Mouse (Mus musculus) liver, embryonic 15.5 days (tissue): ENCODE data around the gene Trpm8. TPM values are rescaled to one million over a fixed set of nuclear protein-coding genes. Genes with fewer than 3 reads are reported as not detected.

Experiments
- ATAC-seq: fragments of 200-750 bp; cut with Nextera tagmentation; 2 replicates; pipeline ENCODE4 v1.8.0; 2017; ENCODE audit warnings: moderate number of reproducible peaks, mild to moderate bottlenecking, moderate library complexity; ENCODE audit not compliant: insufficient read depth
- H3K27ac ChIP-seq: fragments of 300-500 bp; sonication (generic); replicated peaks from 2 replicates; pipeline ENCODE4 v1.5.1; 2015; ENCODE audit warnings: mild to moderate bottlenecking, inconsistent platforms
- H3K27me3 ChIP-seq: fragments of 300-500 bp; sonication (generic); 2 replicates; pipeline ENCODE4 v1.6.1; 2015; ENCODE audit warnings: mild to moderate bottlenecking, inconsistent platforms
- H3K36me3 ChIP-seq: fragments of 300-500 bp; sonication (generic); replicated peaks from 2 replicates; pipeline ENCODE4 v1.6.1; 2015; ENCODE audit warnings: moderate library complexity, mild to moderate bottlenecking, inconsistent platforms
- H3K4me1 ChIP-seq: fragments of 300-500 bp; sonication (generic); replicated peaks from 2 replicates; pipeline ENCODE4 v1.6.1; 2015; ENCODE audit warnings: inconsistent platforms
- H3K4me2 ChIP-seq: fragments of 300-500 bp; sonication (generic); 2 replicates; pipeline ENCODE4 v1.6.1; 2015; ENCODE audit warnings: moderate library complexity, mild to moderate bottlenecking, inconsistent platforms
- H3K4me3 ChIP-seq: fragments of 300-500 bp; sonication (generic); replicated peaks from 2 replicates; pipeline ENCODE4 v1.5.1; 2015; ENCODE audit warnings: mild to moderate bottlenecking, inconsistent platforms
- H3K9ac ChIP-seq: fragments of 300-500 bp; sonication (generic); 2 replicates; pipeline ENCODE4 v1.6.1; 2015; ENCODE audit warnings: moderate library complexity, mild to moderate bottlenecking, inconsistent platforms
- H3K9me3 ChIP-seq: fragments of 300-500 bp; sonication (generic); replicated peaks from 2 replicates; pipeline ENCODE4 v1.6.1; 2016; ENCODE audit warnings: inconsistent platforms
- WGBS: fragments of 180-500 bp; shearing (Covaris S2); methylation state at CpG from one replicate; pipeline ENCODE4 v1.1.7; 2015; ENCODE audit warnings: mixed read lengths; ENCODE audit not compliant: insufficient replicate concordance; 5-methylcytosine and 5-hydroxymethylcytosine counted together
- polyA plus RNA-seq: library from polyadenylated mRNA; unstranded; fragments of >200 nt; fragmentation: Nextera tagmentation; extraction: Ambion mirVana; gene quantifications from 2 replicates; pipeline ENCODE4 v1.2.1, GENCODE M21; 2015

Gene Trpm8
- polyA plus RNA-seq, 1 experiment from 2014 or later, result not detected

DNA sequence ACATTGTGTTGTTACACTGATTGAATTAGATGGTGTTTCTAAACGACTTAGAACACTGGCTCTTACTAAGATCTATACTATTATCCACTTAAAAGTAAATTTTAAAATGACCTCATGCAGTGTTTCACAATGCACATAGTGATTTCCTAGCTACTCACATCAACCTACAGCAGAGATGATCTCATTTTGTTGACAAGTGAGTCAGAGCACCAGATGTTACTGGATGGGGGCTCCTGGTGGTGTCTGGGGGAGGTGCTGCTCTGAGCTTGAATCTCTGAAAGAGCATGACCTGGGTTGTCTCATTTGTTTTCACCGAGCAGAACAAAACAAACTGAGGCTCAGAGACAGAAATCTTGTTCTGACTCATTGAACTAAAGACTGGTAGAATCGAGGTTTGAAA lies 68.1 kb downstream of the Trpm8 start:
- ATAC-seq, result no peak
- WGBS, result 21% methylated on average over 3 of the region's 3 CpGs

GRCm38 (mm10) chr1:88348496-88349005 lies 71.1 kb downstream of the Trpm8 start:
- Histone ChIP-seq H3K9ac (no peak overlapping the region), H3K27ac (no peak overlapping the region), H3K4me2 (no peak overlapping the region), H3K9me3 (no peaks in the 10 kb centered on the region), H3K36me3 (no peaks in the 10 kb centered on the region), H3K4me3 (no peak overlapping the region), H3K4me1 (no peaks in the 10 kb centered on the region), H3K27me3 (no peaks in the 10 kb centered on the region)
- no peak for ATAC-seq
- 59% methylated on average over 5 of the region's 5 CpGs for WGBS

More for the DNA sequence above, 68.1 kb downstream of the Trpm8 start:
- no peak overlapping the region for H3K4me2 ChIP-seq
- H3K27ac ChIP-seq, result no peak overlapping the region
- no peaks in the 10 kb centered on the region for H3K27me3 ChIP-seq
- H3K4me3 ChIP-seq, result no peak overlapping the region
- no peaks in the 10 kb centered on the region for H3K36me3 ChIP-seq
- H3K9me3 ChIP-seq, result no peaks in the 10 kb centered on the region
- no peak overlapping the region for H3K9ac ChIP-seq
- no peaks in the 10 kb centered on the region for H3K4me1 ChIP-seq

GRCm38 (mm10) chr1:88350761-88351160 lies 73.3 kb downstream of the Trpm8 start:
- Histone ChIP-seq H3K4me1 (no peaks in the 10 kb centered on the region), H3K4me3 (no peak overlapping the region), H3K9me3 (no peaks in the 10 kb centered on the region), H3K4me2 (no peak overlapping the region), H3K27ac (no peak overlapping the region), H3K36me3 (no peaks in the 10 kb centered on the region), H3K9ac (no peak overlapping the region), H3K27me3 (no peaks in the 10 kb centered on the region)
- 66% methylated on average over 9 of the region's 9 CpGs for WGBS
- no peak for ATAC-seq

DNA sequence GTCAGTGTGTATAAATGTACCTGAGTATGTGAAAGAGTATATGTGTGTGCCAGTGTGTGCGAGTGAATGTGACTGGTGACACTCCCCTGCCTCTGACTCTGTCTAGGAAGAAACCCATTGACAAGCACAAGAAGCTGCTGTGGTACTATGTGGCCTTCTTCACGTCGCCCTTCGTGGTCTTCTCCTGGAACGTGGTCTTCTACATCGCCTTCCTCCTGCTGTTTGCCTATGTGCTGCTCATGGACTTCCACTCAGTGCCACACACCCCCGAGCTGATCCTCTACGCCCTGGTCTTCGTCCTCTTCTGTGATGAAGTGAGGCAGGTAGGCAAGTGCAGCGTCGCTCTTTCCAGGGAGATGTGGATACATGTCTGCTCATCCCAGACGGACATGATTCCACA lies 77.6 kb downstream of the Trpm8 start:
- Histone ChIP-seq H3K9ac (no peak overlapping the region), H3K4me1 (no peaks in the 10 kb centered on the region), H3K4me3 (no peak overlapping the region), H3K27ac (no peak overlapping the region), H3K36me3 (no peaks in the 10 kb centered on the region), H3K4me2 (no peak overlapping the region), H3K27me3 (no peaks in the 10 kb centered on the region), H3K9me3 (no peaks in the 10 kb centered on the region)
- 68% methylated on average over 12 of the region's 12 CpGs for WGBS
- no peak for ATAC-seq

- Histone ChIP-seq H3K27ac (no peak overlapping the region), H3K27me3 (no peaks in the 10 kb centered on the region), H3K9me3 (no peaks in the 10 kb centered on the region), H3K4me1 (no peaks in the 10 kb centered on the region), H3K4me2 (no peak overlapping the region), H3K4me3 (no peak overlapping the region), H3K36me3 (no peaks in the 10 kb centered on the region), H3K9ac (no peak overlapping the region)
- 74% methylated on average over 3 of the region's 3 CpGs for WGBS
- no peak for ATAC-seq
Measured at GRCm38 (mm10) chr1:88355681-88356080, 78.2 kb downstream of the Trpm8 start.

DNA sequence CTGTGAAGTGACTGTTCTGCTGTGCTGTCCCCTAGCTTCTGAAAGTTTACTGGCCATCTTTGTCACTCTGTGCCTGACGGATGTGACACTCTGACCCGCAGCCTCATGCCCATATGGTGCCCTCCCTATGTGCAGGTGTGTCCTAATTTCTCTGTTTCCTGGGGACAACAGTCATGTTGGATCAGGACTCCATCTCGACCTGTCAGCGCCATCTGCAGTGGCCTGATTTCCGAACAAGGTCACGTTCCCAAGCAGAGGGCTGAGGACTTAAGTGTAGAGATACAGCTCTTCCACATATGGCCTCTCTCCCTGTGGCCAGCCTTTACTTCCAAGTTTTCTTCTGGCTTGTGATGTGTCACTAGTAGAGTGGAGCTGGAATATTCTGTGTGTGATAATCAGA lies 79.2 kb downstream of the Trpm8 start:
- H3K4me2 ChIP-seq, result no peak overlapping the region
- no peaks in the 10 kb centered on the region for H3K4me1 ChIP-seq
- no peaks in the 10 kb centered on the region for H3K27me3 ChIP-seq
- 65% methylated on average over 6 of the region's 6 CpGs for WGBS
- no peak overlapping the region for H3K4me3 ChIP-seq
- no peaks in the 10 kb centered on the region for H3K9me3 ChIP-seq
- no peak overlapping the region for H3K27ac ChIP-seq
- no peaks in the 10 kb centered on the region for H3K36me3 ChIP-seq
- H3K9ac ChIP-seq, result no peak overlapping the region
- ATAC-seq, result no peak

DNA sequence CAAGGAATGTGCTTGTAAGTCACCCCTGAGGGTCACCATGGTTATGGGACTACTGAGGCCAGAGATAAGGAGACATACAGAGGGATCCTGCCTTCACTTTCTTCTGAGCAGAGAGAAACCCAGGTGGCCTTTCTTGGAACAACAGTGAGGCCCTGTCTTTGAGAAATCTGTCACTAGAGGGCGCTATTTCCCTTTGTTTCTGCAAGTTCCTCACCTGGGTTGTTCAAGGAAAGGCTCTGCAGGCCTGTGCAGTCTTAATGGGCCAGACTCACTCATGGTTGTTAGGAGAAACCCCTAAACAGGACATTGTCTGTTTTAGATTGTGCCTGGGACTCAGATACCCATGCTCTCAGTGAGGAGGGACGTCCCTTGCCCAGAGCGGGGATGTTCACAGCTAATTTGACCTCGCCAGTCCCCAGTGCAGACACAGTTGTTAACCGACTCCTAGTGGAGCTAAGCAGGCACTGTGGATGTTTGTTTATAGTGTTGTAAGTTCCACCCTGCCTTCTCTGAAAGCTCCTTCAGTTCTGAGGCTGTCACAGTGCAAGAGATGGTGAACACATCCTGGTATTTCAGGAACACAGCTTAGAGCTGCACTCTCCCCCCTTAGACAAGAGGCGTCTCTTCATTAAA lies 80.1 kb downstream of the Trpm8 start:
- H3K4me3 ChIP-seq, result no peak overlapping the region
- H3K27ac ChIP-seq, result no peak overlapping the region
- no peaks in the 10 kb centered on the region for H3K27me3 ChIP-seq
- H3K9me3 ChIP-seq, result no peaks in the 10 kb centered on the region
- H3K4me2 ChIP-seq, result no peak overlapping the region
- no peak for ATAC-seq
- no peaks in the 10 kb centered on the region for H3K36me3 ChIP-seq
- no peaks in the 10 kb centered on the region for H3K4me1 ChIP-seq
- WGBS, result 58% methylated on average over 6 of the region's 6 CpGs
- no peak overlapping the region for H3K9ac ChIP-seq

- no peak for ATAC-seq
Measured at GRCm38 (mm10) chr1:88358102-88358654, 80.7 kb downstream of the Trpm8 start.

GRCm38 (mm10) chr1:88361085-88361484 lies 83.6 kb downstream of the Trpm8 start:
- Histone ChIP-seq H3K4me2 (no peak overlapping the region), H3K27me3 (no peaks in the 10 kb centered on the region), H3K4me1 (no peaks in the 10 kb centered on the region), H3K27ac (no peak overlapping the region), H3K9ac (no peak overlapping the region), H3K9me3 (no peaks in the 10 kb centered on the region), H3K4me3 (no peak overlapping the region), H3K36me3 (no peaks in the 10 kb centered on the region)
- ATAC-seq, result no peak
- 60% methylated on average over 4 of the region's 4 CpGs for WGBS

More at GRCm38 (mm10) chr1:88358102-88358654, 80.7 kb downstream of the Trpm8 start:
- H3K36me3 ChIP-seq, result no peaks in the 10 kb centered on the region
- no peaks in the 10 kb centered on the region for H3K4me1 ChIP-seq
- H3K27ac ChIP-seq, result no peak overlapping the region
- no peak overlapping the region for H3K4me2 ChIP-seq
- no peaks in the 10 kb centered on the region for H3K9me3 ChIP-seq
- WGBS, result 64% methylated on average over 7 of the region's 7 CpGs
- H3K9ac ChIP-seq, result no peak overlapping the region
- no peak overlapping the region for H3K4me3 ChIP-seq
- H3K27me3 ChIP-seq, result no peaks in the 10 kb centered on the region

DNA sequence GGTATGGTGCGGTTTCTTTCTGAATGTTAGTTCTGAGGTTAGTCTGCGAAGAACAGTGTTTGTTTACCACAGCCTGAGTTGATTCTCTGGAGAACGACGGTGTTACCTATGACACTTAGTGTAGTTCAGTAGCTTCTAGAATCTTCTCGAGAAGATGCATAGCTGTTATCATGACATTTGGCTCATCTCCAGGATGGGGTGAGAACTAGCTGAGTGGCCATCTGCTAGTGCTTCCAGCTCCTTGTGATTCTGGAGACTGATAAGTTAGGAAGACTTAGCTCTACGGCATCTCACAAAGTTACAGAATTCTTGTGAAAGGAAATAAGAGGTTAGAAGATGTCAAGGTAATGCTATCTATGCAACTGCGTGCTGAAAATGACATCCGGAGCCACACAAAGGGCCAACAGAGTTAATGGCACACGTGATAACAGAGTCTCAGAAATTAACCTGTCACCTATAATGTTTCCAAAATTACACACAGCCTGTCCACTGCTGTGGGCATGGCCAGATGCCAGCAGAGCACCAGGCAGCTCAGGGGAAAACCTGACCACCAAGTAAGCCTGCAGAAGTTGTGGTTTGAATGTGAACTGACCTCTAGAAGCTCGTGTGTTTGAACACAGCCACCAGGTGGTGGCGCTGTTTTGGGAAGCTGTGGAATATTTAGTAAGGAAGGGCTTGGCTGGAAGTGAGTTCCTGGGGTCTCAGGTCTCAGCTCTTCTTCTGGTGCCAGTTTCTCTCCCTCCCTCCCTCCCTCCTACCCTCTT lies 89.6 kb downstream of the Trpm8 start:
- H3K4me3 ChIP-seq, result no peak overlapping the region
- no peak overlapping the region for H3K27ac ChIP-seq
- H3K9ac ChIP-seq, result no peak overlapping the region
- WGBS, result 60% methylated on average over 11 of the region's 11 CpGs
- H3K4me2 ChIP-seq, result no peak overlapping the region
- no peaks in the 10 kb centered on the region for H3K36me3 ChIP-seq
- H3K4me1 ChIP-seq, result no peaks in the 10 kb centered on the region
- no peaks in the 10 kb centered on the region for H3K9me3 ChIP-seq
- no peak for ATAC-seq
- no peaks in the 10 kb centered on the region for H3K27me3 ChIP-seq

GRCm38 (mm10) chr1:88378446-88378845 lies 101.0 kb downstream of the Trpm8 start:
- H3K4me1 ChIP-seq, result no peaks in the 10 kb centered on the region
- no peak overlapping the region for H3K9ac ChIP-seq
- H3K9me3 ChIP-seq, result no peaks in the 10 kb centered on the region
- H3K27me3 ChIP-seq, result no peaks in the 10 kb centered on the region
- WGBS, result 56% methylated on average over 1 of the region's 1 CpGs
- H3K4me2 ChIP-seq, result no peak overlapping the region
- no peaks in the 10 kb centered on the region for H3K36me3 ChIP-seq
- no peak overlapping the region for H3K27ac ChIP-seq
- no peak for ATAC-seq
- no peak overlapping the region for H3K4me3 ChIP-seq
